Mouse (Mus musculus): ENCODE data around the gene 4930578G10Rik. TPM values are rescaled to one million over a fixed set of nuclear protein-coding genes. Genes with fewer than 3 reads are reported as not detected.

The 4930578G10Rik gene
- not detected for polyA plus RNA-seq (2017; shearing (Covaris generic))

DNA sequence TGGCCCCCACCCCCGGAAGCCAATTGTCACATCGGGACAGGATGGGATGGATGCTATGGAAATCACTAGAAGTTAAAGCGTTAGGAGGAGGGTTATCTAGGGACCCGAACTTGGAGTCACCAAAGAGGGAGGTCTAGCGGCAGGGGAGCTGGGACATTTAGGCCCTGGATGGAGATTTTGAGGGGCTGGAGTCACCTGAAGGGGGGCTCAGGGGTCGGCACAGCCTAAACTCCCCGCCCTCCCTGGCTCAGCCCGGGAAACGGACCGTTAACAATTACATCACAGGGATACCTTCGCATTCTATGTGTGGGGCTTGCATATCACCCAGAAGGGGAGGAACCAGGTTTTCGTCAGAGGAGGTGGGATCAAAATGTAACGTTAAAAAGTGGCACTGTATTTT is at the start of gene 4930578G10Rik:
Gene 4930578G10Rik (plus strand): TSS at position 301 of the 400 bp plus-strand sequence.

DNA sequence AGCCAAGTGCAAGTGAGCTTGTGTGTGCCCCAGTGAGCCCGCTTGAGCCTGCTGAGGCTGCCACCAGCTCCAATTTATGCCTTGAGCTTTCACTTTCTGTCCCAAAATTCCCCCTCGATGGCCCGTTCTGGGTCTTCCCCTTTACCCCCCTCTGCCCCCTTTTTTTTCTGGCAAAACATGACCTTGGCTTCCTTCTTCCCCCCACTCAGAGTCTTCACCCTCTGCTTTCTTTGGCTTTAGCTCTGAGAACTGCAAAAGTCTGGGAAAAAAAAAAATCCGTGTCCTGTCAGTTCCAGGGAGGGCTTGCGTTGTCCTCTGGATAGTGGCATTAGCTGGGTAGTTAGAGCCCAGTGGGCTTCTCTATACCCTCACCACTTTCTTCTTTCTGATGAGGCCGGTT is 21.1 kb downstream of the 4930578G10Rik start, which contains the start of gene Ccl19:
Gene Ccl19 (minus strand): TSS at position 101 of the 400 bp plus-strand sequence.

DNA sequence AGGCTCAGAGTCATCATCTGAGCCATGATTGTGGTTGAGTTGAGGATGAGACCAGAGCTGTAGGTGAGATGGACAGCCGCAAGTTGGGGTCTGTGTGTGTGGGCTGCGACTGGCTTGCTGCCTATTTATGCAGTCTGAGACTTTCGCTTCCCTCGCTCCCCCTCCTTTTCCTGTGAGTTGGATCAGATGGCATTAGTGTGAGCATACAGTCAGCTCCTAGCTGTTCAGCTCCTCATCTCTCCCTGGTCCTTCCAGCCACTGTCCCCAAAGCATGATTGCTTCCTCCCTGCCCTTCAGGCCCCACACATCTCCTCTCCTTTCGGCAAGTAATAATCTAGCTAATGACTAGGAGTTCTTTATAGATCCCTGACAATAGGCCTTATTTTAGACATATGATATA is 38.5 kb downstream of the 4930578G10Rik start, which contains the start of gene Ccl21a:
Gene Ccl21a (minus strand): TSS at position 101 of the 400 bp plus-strand sequence.

DNA sequence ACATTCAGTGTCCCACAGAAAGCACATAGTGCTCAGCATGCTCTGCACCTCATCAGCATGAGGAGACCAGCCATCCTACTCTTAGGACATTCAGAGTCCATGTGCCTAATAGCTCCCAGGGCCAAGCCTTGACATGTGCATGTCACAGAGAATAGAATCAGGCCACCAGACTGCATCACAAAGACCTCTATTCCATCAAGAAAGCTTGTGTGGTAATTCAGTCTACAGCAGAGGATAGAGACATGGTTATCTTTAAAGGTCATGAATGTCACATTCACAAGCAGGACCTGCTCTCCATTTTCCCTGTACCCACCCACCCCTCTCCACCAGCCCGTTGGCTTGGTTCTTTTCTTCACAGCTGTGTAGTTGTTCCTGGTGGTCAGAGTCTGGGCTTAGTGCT is 118.4 kb downstream of the 4930578G10Rik start, which contains the start of gene Fam205a1:
Gene Fam205a1 (minus strand): TSS at position 101 of the 400 bp plus-strand sequence.

DNA sequence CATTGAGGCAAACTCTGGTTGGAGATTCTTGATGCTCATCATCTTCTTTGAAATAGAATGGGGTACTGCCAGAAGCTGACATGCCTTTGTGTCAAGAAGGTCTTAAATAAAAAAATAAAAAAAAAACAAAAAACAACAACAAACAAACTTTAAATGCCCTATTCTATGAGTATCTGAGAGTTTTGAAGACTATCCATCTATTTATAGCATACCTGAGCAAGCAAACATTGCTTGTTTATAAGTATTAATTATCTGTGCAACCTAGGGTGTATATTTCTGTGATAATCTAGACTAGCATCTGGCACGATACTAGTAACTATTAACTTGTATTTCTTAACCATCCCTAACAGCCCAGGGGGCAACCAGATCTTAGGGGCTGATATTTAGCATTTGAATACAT is 121.3 kb downstream of the 4930578G10Rik start, which contains the start of gene Gm12394:
Gene Gm12394 (minus strand): TSS at position 101 of the 400 bp plus-strand sequence.

DNA sequence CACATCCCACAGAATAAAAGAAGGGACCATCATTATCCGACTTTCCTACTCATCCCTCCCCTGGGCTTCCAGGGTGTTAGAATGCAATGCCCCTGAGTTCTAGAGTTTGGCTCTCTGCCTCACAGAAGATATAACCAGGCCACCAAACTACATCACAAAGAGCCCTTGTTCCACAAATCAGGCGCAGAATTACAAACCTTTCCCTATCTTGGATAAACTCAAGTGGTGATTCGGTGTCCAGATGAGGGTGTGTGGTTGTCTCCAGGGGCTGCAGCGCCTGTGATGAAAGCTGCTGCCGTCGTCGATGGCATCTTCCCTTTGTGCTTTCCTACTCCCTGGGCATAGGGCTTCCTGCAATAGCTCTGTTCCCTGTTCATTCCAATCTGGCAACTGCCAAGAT is 138.8 kb downstream of the 4930578G10Rik start, which contains the start of gene Fam205c:
Gene Fam205c (minus strand): TSS at position 101 of the 400 bp plus-strand sequence.

Other genes with a start within 250 kb of the 4930578G10Rik start
- gene Fam205a2, start 207.4 kb upstream of the 4930578G10Rik start, polyA plus RNA-seq (2017; shearing (Covaris generic)), result not detected
- not detected for gene Gm10591, start 123.3 kb upstream of the 4930578G10Rik start, polyA plus RNA-seq (2017; shearing (Covaris generic))
- gene Gm2564, start 105.8 kb upstream of the 4930578G10Rik start, polyA plus RNA-seq (2017; shearing (Covaris generic)), result not detected
- not detected for gene Ccl27b, start 80.3 kb upstream of the 4930578G10Rik start, polyA plus RNA-seq (2017; shearing (Covaris generic))
- not detected for gene Il11ra2, start 73.7 kb upstream of the 4930578G10Rik start, polyA plus RNA-seq (2017; shearing (Covaris generic))
- gene Ccl19, start 21.0 kb downstream of the 4930578G10Rik start, polyA plus RNA-seq (2017; shearing (Covaris generic)), result not detected
- gene Ccl21a, start 38.4 kb downstream of the 4930578G10Rik start, polyA plus RNA-seq (2017; shearing (Covaris generic)), result not detected
- gene Fam205a1, start 118.3 kb downstream of the 4930578G10Rik start, polyA plus RNA-seq (2017; shearing (Covaris generic)), result not detected
- gene Gm12394, start 121.2 kb downstream of the 4930578G10Rik start, polyA plus RNA-seq (2017; shearing (Covaris generic)), result not detected
- gene Fam205c, start 138.7 kb downstream of the 4930578G10Rik start, polyA plus RNA-seq (2017; shearing (Covaris generic)), result not detected
- not detected for gene Phf24, start 181.1 kb downstream of the 4930578G10Rik start, polyA plus RNA-seq (2017; shearing (Covaris generic))
- 14.3 TPM for gene Dnajb5, start 214.3 kb downstream of the 4930578G10Rik start, polyA plus RNA-seq (2017; shearing (Covaris generic))
- gene 1700022I11Rik, start 234.1 kb downstream of the 4930578G10Rik start, polyA plus RNA-seq (2017; shearing (Covaris generic)), result 0.25 TPM

Data from CD4-positive, CD25-positive, alpha-beta regulatory T cell (primary cell).